Comparison of ENCODE assay signal across 8 mouse cellular contexts in the genomic region with DNA sequence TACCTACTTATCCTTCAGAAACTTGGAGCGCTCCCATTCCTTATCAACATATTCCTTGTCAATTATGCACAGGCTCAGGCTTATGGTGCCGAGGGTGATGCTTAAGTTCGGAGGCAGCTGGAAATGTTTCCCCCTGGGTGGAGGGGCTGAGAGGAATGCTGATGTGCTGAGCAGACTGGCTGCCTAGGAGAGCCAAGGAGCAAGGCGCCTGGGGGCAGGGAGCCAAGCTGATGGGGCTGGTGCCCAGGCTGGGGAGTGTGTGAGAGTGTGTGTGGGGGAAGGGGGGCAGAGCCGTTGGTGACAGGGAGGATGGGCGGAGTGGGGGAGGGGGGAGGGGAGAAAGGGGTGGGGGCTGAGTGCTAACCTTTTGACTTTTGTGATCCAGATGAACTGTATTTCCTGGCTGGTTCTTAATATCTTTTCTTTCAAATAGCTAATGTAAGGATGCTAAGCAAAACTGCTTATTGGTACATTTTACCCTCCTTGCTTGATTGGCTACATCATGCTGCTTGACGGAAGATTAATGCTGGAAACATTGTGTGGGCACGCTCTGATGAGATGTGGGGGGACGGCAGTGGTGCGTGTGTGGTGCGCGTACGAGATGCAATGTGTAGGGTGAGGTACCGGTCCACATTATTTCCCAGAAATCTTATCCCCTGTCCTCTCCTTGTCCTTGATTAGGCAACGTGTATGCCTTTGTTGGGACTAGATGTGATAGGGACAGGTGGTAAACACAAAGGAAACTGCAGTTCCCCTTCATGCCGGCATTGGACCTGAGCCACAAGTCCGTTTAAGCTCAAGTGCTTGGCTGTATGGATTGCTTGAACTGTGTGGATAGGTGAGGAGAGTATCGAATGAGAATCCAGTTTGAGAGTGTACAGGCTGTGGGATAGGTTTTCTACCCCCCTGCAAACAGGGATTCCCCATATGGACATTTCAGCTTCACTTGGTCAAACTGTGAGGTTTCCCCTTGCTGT. TPM values are rescaled to one million over a fixed set of nuclear protein-coding genes. Genes with fewer than 3 reads are reported as not detected.
DNase-seq lines count a peak whose midpoint lies in the region; ATAC-seq lines count a peak whose summit lies in the region.

No protein-coding gene starts in this region.

- ATAC-seq in heart, embryonic 12.5 days (ENCODE audit: insufficient number of reproducible peaks, low FRiP score), result peak; percentile 67; the same call in 1 of the 2 replicates
- ATAC-seq in intestine, embryonic 16.5 days, result no peak

- no peaks in the 10 kb centered on the region for H3K36me3 ChIP-seq in heart, embryonic 12.5 days
- no peaks in the 10 kb centered on the region for H3K36me3 ChIP-seq in intestine, embryonic 16.5 days (ENCODE audit: control insufficient read depth, insufficient read depth, low read length)

- peaks cover 42% of the 10 kb centered on the region for H3K4me1 ChIP-seq in heart, embryonic 12.5 days (replicated peaks)
- no peaks in the 10 kb centered on the region for H3K4me1 ChIP-seq in intestine, embryonic 16.5 days (ENCODE audit: control insufficient read depth, insufficient read depth, low read length)

- H3K4me3 ChIP-seq in heart, embryonic 12.5 days, result no peak overlapping the region
- H3K4me3 ChIP-seq in intestine, embryonic 16.5 days (ENCODE audit: low read length), result no peak overlapping the region

- peak overlapping the region; percentile 1; the same call in 1 of the 2 replicates for H3K9ac ChIP-seq in heart, embryonic 12.5 days
- H3K9ac ChIP-seq in intestine, embryonic 16.5 days (ENCODE audit: low read depth, low read length), result no peak overlapping the region

- no peaks in the 10 kb centered on the region for H3K9me3 ChIP-seq in heart, embryonic 12.5 days (replicated peaks)
- no peaks in the 10 kb centered on the region for H3K9me3 ChIP-seq in intestine, embryonic 16.5 days (ENCODE audit: control insufficient read depth, low read length)

- H3K4me2 ChIP-seq in heart, embryonic 12.5 days, result peak overlapping the region; percentile 65
- no peak overlapping the region for H3K4me2 ChIP-seq in intestine, embryonic 16.5 days (ENCODE audit: low read depth, low read length)

- H3K27me3 ChIP-seq in heart, embryonic 12.5 days (replicated peaks), result no peaks in the 10 kb centered on the region
- no peaks in the 10 kb centered on the region for H3K27me3 ChIP-seq in intestine, embryonic 16.5 days (replicated peaks; ENCODE audit: control insufficient read depth, insufficient read depth, low read length)

- peak; percentile 61 for DNase-seq in kidney, postnatal 10 days
- DNase-seq in kidney, adult 11 months, result no peak
- peak; percentile 59 for DNase-seq in embryo, embryonic 10.5 days (ENCODE audit: low spot score)
- DNase-seq in layer of hippocampus, postnatal 36 days, result peak; percentile 65 to 67
- DNase-seq in neural tube, embryonic 10.5 days (ENCODE audit: extremely low spot score, low spot score), result peak; percentile 36
- no peak for DNase-seq in thymus, postnatal 36 days

- 51% methylated on average over 18 of the region's 18 CpGs for WGBS in heart, embryonic 12.5 days
- WGBS in intestine, embryonic 16.5 days, result 63% methylated on average over 18 of the region's 18 CpGs

- peak overlapping the region; percentile 45 for H3K27ac ChIP-seq in heart, embryonic 12.5 days (ENCODE audit: poor library complexity, severe bottlenecking)
- H3K27ac ChIP-seq in intestine, embryonic 16.5 days (ENCODE audit: low read length), result no peak overlapping the region

RNA-seq across cellular contexts. Expression of gene Tmem178, which starts 25.5 kb away (rescaled TPM):
- polyA plus RNA-seq in heart, embryonic 12.5 days (2016; fragmentation: Nextera tagmentation; extraction: Ambion mirVana), result 8.5 and 8.7 TPM in 2 replicates
- 100 to 1,000 TPM; 110 to 111 TPM for total RNA-seq in layer of hippocampus, postnatal 36 days (2021)
- 1.4 and 1.6 TPM in 2 replicates for polyA plus RNA-seq in intestine, embryonic 16.5 days (2015; fragmentation: Nextera tagmentation; extraction: Ambion mirVana)

Comparison
In these comparisons a context has a peak if more than half of its experiments do, and no peak if none do; other contexts are left out.
1. DNase-seq: peak in kidney, postnatal 10 days (single experiment), embryo, embryonic 10.5 days (single experiment), layer of hippocampus, postnatal 36 days (2 of 2) and neural tube, embryonic 10.5 days (single experiment); none in kidney, adult 11 months (single experiment) and thymus, postnatal 36 days (0 of 2).